Mouse (Mus musculus) cortical plate, adult 2 months (tissue): ENCODE measurements at regions not wholly inside any gene's neighbourhood (a gene's known extent, or its start where the extent isn't known, plus 50 kb on each side); places are given as distances from the start of the nearest gene placed in this dataset.

Experiments used
- CTCF ChIP-seq: fragments of 200-500 bp; IDR thresholded peaks from 2 replicates; pipeline ENCODE4 v1.5.1; 2011; ENCODE audit warnings: mild to moderate bottlenecking, control low read depth, low read length; ENCODE audit not compliant: insufficient read depth; ENCODE audit errors: extremely low read depth
- POLR2A ChIP-seq: fragments of 200-500 bp; IDR thresholded peaks from 2 replicates; pipeline ENCODE4 v1.6.1; 2011; ENCODE audit warnings: mild to moderate bottlenecking, low read length, control low read depth; ENCODE audit not compliant: insufficient read depth; ENCODE audit errors: extremely low read depth

GRCm38 (mm10) chr14:72841753-72842152 lies 131.9 kb upstream of the Fndc3a start:
- no peak for TF ChIP-seq POLR2A
- no peak for TF ChIP-seq CTCF
